Mouse (Mus musculus): ENCODE results near the gene Prdm16.
A peak's percentile ranks its signal among the peaks of the same experiment; 100 is the strongest.

Prdm16 gene

DNA sequence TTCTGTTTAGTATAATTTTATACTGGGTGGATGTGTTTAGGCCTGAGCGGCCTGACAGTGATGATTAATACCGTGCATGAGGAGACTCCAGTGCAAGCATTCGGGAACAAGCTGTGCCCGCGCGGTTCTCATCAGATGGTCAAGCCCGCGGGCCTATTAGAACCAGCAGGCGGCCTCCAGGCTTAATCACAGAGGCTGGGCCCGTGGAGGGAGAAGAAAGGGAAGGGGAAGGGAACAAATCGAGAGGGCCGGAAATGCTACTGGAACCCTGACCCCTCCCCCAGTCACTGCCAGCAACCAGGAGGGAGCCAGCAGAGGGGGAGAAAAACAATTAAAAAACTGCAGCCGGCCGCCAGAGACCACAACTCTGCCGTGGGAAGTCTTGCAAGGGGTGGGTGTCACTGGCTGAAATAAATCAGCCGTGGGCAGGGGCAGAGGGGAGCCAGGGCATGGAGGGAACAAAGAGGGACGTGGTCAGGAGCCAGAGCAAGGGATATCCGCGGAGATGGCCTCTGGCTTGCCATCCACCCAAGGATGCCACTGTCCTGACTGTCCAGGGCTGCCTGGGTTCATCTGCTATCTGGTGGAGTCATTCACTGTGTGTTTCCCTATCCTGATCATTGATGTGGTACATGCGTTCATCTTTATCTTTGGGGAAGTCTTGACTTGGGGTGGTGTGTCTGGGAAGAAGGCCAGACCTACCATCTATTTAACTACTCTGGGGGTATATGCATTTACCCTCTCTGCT is 246.2 kb downstream of the Prdm16 start:
- DNase-seq (ENCODE audit: inconsistent ontology term), result peak; percentile 81

DNA sequence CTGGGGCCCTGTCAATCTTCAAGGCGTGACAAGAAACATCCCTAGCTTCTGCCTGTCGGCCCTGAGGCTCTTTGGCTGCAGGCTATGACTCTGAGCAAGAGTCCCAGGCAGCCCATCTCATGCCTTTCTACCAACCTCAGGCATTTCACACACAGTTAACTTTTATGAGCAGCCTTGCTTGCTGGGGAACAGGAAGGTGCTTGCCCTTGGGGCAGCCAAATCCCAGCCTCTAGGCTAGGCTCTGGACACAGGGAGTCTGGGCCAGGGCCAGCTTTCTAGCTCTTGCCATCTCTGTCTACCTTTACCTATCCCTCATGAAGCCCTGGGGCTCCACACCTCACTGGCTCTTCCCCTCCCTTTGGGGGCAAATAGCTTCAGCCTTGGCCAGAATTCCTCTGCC is 247.0 kb downstream of the Prdm16 start:
- no peak for DNase-seq (ENCODE audit: inconsistent ontology term)

DNA sequence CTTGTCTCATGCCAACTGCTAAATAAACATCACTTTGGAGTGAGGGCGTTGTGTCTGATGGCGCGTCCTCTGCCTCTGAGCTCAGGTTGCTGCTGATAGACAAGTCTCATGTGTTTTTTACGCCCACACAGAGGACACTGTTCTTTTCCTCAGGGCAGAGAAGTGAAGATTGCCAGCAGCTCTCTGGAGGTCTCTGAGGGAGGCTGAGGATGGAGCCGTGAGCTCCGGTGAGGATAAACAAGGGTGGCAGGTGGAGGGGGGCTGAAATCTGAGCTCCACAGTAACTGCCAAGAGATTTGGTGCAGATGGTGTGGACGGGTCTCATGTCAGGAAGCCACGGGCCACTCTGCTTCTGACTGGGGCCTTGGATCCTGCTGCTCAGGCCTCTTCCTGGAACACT is 249.9 kb downstream of the Prdm16 start:
- DNase-seq (ENCODE audit: inconsistent ontology term), result no peak

DNA sequence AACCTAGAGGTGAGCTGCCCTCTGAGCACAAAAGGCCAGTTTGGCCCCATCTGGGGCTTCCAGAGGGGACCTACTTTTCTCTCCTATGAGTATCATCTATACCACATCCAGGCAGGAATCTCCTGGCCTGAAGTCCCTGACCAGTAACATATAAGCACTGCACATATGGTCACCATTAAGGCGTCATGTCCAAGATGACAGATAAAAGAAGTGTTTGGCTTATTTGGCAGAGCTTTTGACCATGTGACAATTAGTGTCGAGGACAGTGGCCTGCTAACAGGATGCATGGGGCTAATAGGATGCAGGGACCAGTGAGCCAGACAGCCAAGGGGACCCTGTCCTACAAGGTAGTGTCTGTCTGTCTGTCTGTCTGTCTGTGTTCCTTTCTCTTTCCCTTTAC is 250.8 kb downstream of the Prdm16 start:
- no peak for DNase-seq (ENCODE audit: inconsistent ontology term)

DNA sequence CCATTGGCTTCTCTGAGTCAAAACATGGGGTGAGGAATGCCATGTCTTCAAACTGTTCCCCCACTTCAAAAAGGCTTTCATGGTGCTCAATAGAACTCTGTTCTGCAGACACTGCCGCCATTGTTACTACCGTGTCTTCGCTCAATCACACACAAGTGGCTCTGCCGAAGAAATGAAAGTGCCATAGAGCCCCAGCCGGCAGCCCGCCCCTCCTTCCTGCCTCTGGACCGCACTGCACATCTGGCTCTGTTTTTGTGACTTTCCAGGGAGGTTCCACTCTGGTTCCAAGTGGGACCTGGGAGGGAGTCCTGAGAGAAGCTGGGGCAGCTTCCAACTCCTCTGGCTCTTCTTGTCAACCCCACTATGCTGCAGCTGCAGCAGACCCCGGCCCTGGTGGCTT is 251.5 kb downstream of the Prdm16 start:
- no peak for DNase-seq (ENCODE audit: inconsistent ontology term)

DNA sequence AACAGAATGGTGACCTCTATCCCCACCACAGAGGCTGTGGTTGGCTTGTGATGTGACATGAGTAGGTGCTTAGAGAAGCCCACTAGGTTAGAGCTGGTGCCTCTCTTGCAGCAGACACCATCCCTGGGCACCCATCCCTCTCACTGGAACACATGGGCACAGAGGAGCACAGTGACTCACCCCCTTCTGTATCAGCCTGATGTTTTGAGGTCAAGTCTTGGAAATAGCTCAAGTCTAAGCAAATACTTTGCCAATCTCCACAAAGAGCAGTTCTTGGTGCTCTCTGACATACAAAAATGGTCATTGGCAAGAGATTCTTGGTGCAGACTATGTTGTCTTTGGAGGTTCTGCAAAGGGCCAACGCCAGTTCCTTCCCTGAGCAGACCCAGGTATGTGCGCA is 257.8 kb downstream of the Prdm16 start:
- peak; percentile 66 for DNase-seq (ENCODE audit: inconsistent ontology term)

DNA sequence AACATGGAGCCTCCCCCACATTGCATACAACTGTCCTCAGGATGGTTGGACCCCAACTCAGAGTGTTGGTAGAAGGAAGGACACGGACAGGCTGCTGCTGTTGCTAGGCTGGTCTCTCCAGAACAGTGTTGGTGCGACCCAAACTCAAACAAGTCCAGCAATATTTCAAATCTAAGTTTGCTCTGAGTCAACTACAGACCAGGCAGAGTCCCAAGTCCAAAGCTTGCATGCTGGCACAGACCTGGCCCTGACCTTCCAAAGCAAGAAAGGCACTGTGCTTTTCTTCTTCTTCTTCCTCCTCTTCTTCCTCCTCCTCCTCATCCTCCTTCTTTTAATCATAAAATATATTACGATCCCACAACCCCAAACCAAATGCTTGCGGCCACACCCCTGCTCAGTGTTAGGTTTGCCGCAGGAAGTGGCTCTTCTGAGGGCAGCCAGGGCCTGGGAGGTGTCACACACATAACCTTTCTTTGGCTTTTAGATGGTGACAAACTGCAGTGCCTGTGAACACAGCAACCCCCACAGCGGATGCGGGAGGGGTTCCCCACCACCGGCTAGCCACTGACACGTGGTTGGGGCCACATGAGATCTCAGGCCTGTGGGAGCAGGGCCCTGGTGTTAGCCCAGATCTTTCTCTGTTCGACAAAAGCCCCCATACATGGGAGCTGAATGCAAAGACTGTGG is 260.6 kb downstream of the Prdm16 start:
- no peak for DNase-seq (ENCODE audit: inconsistent ontology term)

DNA sequence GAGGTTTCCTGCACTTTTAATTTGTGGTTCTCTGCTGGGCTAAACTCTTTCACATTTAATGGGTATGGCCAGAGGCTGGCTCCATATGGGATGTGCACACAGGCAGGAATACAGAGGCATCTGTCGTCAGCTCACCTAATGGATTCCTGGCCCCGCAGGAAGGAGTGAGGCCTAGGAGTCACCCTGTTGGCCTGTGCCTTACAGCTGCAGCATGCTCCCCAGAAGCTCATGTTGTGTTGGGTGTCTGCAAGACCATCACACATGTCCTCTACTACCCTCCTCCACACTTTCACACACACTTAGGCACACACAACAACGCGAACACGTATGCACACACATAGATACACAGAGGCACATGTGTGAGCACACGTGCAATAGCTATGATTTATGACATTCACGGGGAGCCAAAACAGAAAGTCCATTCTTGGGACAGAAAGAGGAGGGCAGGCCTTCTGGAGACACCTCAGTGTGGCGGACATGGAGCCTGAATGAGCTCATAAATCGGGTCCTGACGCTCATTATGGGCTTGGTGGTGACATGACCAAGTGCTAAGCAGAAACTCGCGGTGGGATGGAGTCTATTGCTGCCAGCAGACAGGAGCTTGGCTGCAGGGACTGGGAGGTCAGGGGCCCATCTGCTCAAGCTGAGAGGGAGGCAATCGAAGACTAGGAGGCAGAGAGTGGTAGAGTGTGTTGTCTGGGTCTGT is 265.0 kb downstream of the Prdm16 start:
- no peak for DNase-seq (ENCODE audit: inconsistent ontology term)

DNA sequence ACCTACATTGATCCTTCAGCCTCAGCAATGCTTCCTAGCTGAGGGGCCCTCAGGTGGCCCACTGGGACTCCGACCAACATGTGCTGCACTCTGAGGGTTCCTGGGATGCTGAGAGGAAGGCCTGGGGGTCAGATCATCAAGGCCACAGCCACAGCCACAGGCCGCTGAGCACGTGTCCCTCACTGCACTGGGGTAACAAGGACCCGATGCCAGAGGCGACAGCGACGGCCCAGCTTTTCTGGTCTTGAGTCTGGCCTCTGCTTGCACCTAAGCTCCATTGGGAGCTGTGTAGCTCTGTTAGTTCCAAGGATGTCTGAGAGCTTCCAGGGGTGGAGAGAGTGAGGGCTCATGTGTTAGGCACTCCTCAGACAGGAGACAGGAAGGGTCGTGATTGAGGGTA is 265.8 kb downstream of the Prdm16 start:
- no peak for DNase-seq (ENCODE audit: inconsistent ontology term)

DNA sequence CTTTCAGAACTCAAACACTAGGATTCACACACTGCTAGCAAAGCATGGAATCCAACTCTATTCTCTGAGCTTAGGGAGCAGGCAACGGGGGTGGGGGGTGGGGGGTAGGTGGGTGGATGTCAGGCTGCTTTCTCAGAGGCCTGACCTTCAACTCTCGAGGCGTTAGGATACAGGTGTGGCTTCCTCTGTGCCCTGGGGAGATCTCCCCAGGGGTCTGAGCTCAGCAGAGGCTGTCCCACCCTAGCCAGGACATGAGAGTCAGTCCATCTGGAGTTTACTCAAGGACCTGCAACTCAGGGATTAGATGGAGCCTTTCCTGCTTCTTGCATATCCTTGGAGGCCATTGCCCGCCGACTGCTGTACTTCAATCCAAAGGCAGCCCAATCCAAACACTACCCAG is 267.6 kb downstream of the Prdm16 start:
- no peak for DNase-seq (ENCODE audit: inconsistent ontology term)

DNA sequence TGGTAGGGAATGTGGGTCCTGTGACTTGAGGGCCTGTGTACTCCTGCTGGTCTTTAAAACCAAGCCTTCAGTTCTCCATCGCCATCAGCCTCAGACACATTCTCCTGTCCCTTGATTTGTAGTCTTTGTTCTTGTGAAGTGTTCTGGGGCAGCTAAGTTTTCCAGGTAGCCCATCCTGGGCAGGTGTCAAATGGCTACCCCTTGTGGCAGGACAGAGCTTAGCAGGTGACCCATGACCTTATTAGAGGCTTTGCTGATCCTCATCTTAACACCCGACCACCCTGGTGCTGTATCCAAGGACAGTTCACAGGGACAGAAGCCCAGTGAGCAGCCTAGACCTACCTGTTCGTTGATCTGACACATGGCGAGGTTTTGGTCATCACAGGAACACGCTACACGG is 269.8 kb downstream of the Prdm16 start:
- no peak for DNase-seq (ENCODE audit: inconsistent ontology term)

DNA sequence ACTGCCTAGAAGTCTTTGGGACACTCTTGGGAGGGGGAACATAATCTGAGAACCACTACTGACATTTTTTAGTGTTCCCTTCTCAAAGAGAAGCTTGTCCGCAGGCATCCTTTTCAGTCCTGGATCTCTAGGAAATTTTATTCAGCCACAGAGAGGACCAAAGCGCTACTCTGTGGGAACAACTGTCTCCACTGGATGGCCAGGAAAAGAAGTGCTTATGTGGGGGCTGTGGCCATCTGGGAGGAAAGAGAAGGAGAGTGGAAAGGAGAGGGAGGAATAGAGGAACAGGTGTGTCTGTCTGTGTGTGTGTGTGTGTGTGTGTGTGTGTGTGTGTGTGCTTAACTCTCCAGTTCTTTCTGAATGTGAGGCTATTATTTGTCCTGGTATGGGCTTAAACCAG is 271.9 kb downstream of the Prdm16 start:
- DNase-seq (ENCODE audit: inconsistent ontology term), result no peak

DNA sequence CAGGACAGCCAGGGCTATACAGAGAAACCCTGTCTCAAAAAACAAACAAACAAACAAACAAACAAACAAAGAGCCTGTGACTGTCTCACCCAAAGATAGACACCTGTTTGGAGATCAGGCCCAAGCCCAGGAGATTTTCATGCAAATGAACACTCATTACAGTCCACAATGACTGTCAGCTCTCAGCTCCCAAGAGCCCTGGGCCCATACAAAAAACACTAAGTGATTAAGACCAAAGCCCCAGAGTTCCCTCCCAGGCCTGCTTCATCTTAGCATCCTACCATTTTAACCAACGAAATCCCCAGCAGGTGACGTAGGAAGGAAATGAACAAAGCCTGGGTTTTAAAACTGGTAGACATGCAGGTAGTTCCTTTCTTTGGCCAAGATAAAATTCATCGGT is 275.8 kb downstream of the Prdm16 start:
- DNase-seq (ENCODE audit: inconsistent ontology term), result no peak

DNA sequence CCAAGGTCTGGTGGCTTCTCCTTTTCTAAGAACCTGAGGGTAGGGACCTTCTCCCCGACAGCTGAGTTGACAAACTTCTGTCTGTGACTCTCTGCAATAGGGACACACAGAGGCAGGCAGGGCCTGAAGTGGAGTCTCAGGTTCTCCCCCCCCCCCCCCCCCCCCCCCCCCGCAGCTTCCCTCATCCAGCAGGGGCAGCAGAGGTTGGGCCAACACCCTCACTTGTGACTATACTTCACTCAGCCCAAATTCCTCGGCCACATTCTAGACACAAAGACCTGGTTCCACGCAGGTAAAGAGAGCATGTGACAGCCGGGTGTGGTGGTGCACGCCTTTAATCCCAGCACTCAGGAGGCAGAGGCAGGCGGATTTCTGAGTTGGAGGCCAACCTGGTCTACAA is 276.2 kb downstream of the Prdm16 start:
- no peak for DNase-seq (ENCODE audit: inconsistent ontology term)

DNA sequence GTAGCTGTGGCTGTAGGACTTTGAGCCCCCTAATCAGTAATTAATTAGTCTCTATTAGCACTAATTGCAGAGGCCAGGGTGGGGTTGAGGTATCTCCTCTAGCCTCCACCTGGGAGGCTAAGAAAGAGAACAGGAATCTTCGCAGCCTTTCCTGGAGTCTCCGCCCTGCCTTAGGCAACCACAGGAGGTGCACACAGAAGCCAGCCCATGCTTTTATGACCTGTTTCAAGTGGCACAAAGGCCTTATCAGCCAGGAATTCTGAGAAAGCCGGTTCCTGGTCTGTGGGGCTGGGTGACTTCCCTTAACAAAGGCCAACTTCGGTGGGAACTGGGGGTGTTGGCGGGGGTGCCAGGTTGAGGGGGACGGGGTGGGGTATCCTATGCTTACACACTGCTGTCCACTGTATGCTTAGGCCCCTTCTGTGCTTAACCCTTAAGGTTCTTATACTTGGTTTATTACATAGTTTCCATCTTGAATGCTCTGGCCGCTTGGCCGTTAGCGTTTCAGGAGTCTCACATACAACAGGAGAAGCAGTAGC is 276.8 kb downstream of the Prdm16 start:
- no peak for DNase-seq (ENCODE audit: inconsistent ontology term)

DNA sequence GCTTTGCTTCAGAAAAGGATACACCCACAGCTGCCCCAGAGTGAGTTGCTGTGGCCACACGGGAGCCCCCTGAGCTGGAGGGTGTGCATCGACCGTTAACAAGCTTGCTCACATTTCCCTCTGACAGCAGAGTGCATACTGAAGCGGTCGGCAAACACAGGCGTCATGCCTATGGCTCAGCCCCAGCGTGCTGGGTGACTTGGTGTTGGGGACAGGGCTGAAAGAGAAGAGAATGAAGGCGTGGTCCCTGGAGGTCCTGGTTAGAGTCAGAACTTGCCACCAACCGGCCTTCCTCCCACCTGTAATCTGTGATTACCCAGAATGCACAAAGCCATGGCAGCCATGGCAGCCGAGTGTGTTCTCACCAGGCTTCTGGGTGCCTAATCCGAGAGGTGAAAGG is 277.9 kb downstream of the Prdm16 start:
- DNase-seq (ENCODE audit: inconsistent ontology term), result no peak

DNA sequence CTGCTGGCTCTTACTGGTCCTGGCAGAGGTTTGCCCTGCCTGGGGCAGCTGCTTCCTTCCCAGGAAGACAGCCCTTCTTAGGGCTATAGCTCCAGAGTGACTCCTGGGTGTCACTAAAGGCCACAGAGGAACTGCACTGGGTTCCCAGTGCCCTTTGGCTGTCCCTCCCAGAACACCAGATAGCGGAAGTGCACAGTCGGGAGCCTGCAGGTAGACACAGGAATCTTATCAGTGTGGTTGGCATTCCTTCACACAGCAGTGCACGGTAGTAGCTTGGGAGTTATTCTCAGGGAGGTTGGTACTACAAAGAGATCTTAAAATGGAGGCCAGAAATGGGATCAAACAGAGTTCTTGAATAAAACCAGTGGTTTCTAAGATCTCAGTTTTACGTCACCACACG is 278.3 kb downstream of the Prdm16 start:
- no peak for DNase-seq (ENCODE audit: inconsistent ontology term)

DNA sequence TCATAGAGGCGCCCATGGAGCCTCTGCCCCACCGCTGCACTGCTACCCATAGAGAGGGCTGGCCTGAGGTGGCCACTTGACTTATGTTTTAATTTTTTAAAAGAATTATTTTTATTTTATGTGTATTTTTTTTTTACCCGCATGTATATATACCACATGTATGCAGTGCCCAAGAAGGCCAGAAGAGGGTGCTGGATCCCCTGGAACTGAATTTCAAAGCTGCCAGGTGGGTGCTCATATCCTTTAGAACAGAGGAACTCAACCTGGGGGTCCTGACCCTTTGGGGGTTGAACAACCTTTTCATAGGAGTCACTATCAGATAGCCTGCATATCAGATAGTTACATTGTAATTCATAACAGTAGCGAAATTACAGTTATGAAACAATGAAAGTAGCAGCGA is 281.3 kb downstream of the Prdm16 start:
- DNase-seq (ENCODE audit: inconsistent ontology term), result no peak

DNA sequence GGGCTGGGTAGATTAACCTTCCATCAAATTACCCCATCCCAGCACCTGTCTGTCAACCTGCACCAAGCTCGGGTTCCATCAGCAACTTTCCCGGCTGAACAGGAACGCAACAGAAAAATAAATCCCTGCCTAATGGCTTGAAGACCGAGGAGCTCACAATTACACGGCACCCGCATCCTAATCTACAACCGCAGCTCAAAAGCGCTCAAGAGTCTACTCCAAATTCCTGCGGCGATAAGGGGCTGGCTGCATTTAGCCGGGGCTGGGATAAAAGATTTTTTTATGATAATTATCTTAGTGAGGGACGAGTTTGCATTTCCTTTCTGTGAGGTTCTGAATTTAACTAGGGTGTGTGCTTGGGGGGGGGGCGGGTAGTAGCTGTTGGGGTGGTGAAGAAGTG is 284.4 kb downstream of the Prdm16 start:
- no peak for DNase-seq (ENCODE audit: inconsistent ontology term)

DNA sequence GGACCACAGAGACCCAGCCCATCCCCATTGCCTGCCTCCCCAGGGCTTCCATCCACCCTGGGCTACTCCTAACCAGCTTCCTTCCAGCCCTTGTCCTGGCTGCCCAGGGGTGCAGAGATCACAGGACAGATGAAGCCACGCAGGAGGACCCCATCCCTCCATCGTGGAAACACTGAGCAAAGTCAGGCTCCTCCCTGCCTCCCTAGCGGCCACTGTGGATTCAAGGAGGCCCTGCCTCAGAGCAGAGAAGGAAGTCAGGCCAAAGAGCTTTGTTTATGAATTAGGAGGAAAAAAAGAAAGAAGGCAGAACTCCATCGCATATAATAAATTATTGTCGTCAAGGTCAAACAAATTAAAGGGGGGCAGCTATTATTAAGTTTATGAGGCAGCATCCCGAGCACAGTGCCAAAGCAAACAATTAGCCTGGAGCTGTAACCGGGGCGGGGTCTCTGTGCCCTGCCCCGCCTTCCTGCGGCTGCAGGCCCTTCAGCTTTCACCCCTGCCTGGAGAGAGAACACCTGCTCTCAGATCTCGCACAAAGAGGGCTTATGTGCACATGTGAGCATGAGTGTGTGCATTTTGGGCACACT is 288.4 kb downstream of the Prdm16 start:
- DNase-seq (ENCODE audit: inconsistent ontology term), result no peak

DNA sequence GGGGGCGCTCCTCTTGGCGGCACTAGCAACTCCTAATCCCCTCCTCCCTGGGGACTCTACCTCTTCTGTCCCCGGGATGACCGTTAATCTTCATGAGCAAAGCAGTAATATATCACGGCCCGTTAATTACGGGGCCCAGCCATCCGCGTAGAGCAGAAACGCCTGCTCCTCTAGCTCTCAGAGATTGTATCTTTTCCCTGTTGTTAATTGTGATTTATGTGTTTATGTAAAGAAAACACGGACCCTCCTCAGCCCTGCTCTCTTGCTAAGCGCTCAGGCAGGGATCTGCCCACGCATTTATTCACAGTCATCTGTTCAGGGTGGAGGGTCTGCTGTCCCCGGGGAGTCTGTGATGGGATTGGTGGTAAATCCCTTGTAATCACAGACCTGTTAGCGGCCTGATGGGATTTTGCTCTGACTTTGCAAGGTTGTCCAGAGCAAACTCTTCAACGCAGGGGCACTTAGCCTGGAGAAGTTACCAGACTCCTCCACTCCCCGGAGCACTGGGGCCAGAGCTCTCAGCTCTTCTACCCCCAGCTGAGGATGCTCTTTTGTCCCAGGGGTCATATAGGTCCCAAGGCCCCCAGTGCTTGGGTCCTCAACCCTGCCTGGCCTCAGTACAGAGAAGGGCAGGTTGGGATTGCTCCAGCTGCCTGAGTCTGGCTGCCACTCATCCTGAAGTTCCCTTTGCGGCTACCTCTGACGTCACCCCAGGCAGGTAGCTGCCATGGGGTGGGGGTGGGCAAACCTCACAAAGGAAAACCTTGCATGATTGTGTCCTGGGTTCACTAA is 289.7 kb downstream of the Prdm16 start:
- DNase-seq (ENCODE audit: inconsistent ontology term), result no peak

DNA sequence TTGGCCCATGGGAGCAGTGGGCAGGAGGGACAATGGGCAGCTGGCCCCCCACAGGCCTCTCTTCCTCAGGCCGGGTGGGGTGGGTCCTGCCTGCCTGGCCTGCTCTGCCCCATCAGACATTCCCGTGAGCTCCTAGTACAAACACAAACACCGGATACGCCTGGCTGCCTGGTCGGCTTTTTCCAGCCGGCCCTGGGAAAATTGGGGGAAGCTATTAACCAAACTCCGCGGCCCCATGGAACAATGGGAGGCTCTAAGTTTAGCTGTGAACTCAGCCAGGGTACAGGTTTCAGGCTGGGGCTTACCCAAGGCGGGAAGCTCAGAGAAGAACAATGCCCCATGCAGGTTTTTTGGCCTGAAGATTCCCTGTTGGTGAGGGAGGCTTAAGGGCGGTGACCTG is 300.0 kb downstream of the Prdm16 start:
- no peak for DNase-seq (ENCODE audit: inconsistent ontology term)

Measured in Muller cell, postnatal 12 days (primary cell).